Mouse (Mus musculus) adrenal gland, postnatal 25 days (tissue): ENCODE data around the gene Mif. TPM values are rescaled to one million over a fixed set of nuclear protein-coding genes. Genes with fewer than 3 reads are reported as not detected.
"Not testable (repeated sequence)": the region's sequence is repeated elsewhere in the genome, so short reads cannot be mapped to it uniquely, and the experiment has no call there.

Experiments
- DNase-seq: peaks from one replicate; pipeline ENCODE4 v3.0.0; 2021; ENCODE audit warnings: mixed read lengths
- long read RNA-seq: library from polyadenylated mRNA; stranded (forward); transcript quantifications from one replicate; pipeline ENCODE4 v2.0.0, GENCODE M21; 2021
- total RNA-seq: library from RNA; stranded (reverse); gene quantifications from 2 replicates; pipeline ENCODE4 v1.2.3, GENCODE M21; 2021

The Mif gene
- 287 and 343 TPM in 2 replicates for total RNA-seq
- long read RNA-seq, transcript Mif-201 (3 exons, 544 nt), result major isoform, 115 of 124 reads
- long read RNA-seq, partial matches to known transcripts, result 5 of 124 reads
- long read RNA-seq, other reads (novel, unspliced or antisense), result 0 of 124 reads

GRCm38 (mm10) chr10:75859786-75860470, at the start of gene Mif:
Mif (minus strand) TSS chr10:75860240.
- DNase-seq, result peak; percentile 85

DNA sequence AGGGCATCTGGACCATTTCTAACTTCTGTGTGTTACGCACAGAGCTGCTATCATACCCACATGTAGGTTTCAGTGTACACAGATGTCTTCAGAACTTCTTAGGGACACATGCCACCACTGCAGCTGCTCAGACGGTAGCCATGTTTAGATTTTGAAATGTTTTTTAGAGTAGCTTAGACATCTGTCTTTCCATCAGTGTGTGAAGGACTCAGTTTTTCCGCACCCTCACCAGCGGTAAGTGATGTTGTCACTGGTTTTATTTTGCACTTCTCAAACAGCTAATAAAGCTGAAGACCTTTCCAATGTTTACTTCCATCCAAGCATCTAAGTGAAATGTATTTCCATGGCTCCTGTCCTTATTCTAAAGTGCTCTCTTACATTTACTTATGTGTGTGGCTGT, 46.8 kb upstream of the Mif start:
- DNase-seq, result no peak

- DNase-seq, result no peak
These were observed 44.4 kb upstream of the Mif start for GRCm38 (mm10) chr10:75904391-75904790.

GRCm38 (mm10) chr10:75898846-75899245, 38.8 kb upstream of the Mif start:
- DNase-seq, result peak; percentile 65

DNA sequence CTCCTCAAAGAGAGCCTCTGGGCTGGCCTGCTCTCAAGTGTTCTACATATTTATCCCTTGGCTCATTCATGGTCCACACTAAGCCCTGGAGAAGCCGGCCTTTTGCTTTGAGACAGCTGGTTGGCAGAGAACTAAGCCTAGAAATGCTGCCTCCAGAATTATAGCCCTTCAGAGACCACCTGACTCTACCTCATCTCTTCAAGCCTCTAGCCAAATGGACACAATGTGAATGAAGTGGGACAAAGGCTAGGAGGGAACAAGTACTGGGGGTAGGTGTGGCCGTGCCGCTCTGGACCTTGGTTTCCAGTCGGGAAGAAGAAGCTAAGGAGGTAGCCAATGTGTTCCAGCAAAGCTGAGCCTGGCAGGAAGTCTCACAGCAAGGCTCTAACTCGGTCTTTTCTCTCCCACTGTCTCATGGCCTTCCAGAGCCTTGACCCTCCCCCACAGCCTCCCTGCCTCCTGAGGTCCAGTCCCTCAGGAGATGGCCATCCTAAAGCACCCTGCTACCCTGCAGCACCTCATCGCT, 38.1 kb upstream of the Mif start:
- no peak for DNase-seq

DNA sequence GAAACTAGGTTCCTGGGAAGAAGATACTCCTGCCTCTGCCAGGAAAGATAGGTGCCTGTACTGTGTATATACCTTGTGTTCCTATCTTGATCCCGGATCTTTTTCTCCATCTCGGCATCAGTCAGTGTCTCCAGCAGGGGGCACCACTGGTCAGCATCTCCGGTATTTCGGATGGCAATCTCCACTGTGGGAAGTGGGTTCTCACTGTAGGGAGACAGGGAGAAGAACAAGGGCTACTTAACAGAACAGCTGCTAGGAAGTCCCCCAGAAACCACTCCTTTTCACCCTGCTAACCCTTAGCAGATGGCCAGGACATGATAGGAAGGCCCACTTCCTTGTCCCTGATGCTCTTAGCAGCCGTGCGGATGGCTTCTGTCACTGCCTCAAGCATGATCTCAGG, 37.3 kb upstream of the Mif start:
- peak; percentile 81 for DNase-seq

DNA sequence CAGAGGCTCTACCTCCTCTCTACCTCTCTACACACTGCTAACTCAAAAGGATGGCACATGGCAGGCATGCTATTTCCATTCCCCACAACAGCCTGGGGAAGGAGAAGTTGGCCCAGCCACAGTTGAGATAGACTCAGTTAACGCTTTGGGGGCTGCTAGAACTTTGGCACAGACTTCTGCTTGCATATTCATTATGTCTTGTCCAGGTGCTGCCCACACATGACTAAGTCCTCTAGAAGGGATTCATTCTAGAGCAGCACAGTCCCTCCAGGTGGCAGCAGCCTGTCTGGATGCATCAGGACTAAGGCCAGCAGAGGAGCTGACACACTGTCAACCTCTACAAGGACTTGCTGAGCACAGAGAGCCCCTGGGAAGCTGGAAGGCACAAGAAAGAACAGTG, 36.2 kb upstream of the Mif start:
- no peak for DNase-seq

GRCm38 (mm10) chr10:75895730-75896129, 35.7 kb upstream of the Mif start:
- no peak for DNase-seq

DNA sequence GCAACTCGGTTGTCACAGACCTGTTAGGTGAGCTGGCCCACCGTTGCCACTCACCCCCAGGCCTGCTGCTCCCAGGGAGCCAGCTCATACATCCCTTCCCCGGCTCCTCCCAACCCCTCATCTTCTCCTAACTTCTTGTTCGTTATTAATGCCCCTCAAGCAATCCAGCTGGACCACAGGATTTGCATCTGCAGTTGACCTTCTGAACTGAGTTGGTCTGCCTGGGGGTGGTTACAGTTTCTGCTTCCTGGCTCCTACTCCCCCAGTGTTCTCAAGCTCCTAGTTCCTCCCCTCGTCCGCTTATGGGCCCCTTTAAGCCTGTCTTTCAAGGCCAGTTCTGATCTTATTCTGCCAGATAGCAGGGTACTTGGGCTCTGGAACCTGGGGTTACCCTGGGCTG, 34.6 kb upstream of the Mif start:
- no peak for DNase-seq

DNA sequence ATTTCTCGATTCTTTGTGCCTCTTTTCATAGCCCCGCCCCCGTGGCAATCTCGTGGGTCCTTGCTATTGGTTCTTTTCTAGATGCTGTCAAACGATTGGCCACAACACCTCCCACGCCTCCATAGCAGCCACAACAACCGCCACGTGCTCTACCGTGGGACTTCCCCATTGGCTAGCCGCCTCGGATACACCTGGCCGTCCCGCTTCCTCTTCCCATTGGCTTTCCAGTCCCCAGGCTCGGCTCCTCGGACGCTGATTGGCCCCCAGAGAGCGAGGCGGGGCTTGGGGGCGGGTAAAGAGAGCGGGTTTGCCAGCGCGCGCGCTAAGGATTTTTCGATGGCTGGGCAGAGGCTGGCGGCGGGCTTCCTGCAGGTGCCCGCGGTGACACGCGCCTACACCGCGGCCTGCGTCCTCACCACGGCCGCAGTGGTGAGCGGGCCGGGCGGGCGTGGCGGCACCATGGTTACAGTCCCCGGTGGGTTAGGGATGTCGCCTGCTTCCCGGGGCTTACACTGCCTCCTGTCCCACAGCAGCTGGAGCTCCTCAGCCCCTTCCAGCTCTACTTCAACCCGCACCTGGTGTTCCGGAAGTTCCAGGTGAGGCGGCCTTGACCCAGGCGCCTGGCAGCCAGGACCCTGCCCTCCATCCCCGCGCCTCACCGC, 33.2 kb upstream of the Mif start, which contains the start of gene Derl3:
Gene Derl3 (plus strand): TSS at position 325 of the 662 bp plus-strand sequence.
- peak; percentile 94 for DNase-seq

DNA sequence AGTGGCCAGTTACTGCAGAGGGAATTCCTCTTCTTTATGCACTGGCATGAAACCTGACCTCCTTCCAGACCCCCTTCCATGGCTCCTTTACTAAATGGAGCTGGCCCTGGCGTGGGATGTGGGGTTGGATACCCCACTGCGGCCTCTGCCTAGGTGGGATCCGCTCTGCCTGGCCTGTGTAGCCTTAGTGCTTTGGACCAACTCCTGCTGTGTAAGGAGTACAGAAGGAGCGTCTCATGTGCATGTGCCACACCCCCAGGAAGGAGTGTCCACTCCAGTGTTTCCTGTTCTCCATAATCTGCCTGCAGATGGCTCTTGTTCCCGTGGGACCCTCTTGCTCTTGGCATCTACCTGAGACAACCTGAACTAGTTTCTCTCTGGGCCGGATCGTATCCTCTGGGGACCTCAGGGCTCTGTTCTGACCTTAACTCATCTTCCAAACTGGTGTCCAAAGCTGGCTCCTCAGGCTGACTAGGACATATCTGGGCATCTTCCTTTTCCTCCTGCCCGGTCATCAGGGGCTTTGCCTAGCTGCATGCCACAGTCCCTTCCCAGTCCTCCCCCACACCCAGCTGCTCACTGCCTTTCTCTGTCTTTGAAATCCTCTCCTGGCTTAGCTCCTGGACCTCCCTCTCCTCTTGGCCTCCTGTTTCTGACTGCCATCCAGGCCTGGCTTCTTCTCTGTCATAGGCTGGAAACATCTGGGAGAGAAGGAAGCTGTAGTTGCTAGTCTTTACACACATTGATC, 29.5 kb upstream of the Mif start:
- no peak for DNase-seq

- DNase-seq, result not testable (repeated sequence)
These were observed 27.5 kb upstream of the Mif start for GRCm38 (mm10) chr10:75887504-75887903.

- no peak for DNase-seq
These were observed 24.7 kb upstream of the Mif start for GRCm38 (mm10) chr10:75884742-75885141.

- peak; percentile 72 for DNase-seq
These were observed 23.2 kb upstream of the Mif start for GRCm38 (mm10) chr10:75883232-75883552.

GRCm38 (mm10) chr10:75882433-75883231, 22.6 kb upstream of the Mif start:
- no peak for DNase-seq

DNA sequence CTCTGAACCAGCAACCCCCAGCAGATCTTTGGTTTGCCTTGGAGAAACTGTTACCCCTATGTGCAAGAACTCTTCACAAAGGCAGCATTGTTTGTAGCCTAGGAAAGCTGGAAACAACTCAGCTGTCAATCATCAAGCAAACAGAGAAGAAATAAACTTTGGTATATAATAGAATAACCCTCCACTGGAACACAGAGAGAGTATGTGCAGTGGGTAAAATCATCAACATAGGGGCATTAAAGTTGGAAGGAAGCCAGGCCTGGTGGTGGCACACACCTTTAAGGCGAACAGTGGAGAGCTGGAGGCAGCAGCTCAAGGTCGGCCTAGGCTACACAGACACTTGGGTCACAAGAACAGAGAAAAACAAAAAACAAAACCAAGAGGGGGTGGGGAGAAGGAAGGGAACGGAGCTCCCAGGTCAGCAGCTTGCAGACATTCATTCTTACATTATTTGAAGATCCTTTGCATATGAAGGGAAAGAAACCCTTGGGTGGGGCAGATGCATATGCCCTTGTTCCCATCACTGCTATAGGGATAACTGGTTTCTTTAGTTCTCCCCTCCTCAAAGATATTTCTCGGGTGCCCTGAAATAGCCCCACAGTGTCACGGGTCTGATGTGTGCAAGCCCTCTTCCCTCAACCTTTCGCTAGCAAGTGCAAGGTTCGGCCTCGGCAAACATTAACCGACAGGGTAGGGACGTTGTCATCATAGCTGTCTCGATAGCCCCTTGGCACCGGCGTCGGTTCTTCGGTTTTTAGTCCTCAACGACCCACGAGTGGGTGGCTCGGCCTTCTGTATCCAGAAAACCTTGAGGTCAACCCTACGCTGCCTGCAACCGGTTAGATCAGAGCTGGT, 21.8 kb upstream of the Mif start:
- no peak for DNase-seq

GRCm38 (mm10) chr10:75880771-75881577, 20.9 kb upstream of the Mif start:
- no peak for DNase-seq

DNA sequence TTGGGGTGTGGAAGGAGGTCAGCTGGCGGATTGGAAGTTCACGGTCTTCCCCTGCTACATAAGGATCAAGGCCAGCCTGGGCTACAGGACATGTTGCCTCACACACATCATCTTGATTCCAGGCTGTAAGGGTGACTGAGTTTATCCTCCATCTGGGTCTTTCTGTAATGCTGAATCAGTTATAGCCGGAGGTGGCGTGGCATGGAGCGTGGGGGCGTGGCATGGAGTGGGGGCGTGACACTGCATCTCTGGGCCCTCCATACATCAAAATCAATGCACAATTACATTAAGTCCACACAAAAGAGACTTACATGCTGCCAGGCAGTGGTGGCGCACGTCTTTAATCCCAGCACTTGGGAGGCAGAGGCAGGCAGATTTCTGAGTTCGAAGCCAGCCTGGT, 20.3 kb upstream of the Mif start:
- DNase-seq, result no peak

- no peak for DNase-seq
These were observed 18.8 kb upstream of the Mif start for GRCm38 (mm10) chr10:75878836-75879235.

DNA sequence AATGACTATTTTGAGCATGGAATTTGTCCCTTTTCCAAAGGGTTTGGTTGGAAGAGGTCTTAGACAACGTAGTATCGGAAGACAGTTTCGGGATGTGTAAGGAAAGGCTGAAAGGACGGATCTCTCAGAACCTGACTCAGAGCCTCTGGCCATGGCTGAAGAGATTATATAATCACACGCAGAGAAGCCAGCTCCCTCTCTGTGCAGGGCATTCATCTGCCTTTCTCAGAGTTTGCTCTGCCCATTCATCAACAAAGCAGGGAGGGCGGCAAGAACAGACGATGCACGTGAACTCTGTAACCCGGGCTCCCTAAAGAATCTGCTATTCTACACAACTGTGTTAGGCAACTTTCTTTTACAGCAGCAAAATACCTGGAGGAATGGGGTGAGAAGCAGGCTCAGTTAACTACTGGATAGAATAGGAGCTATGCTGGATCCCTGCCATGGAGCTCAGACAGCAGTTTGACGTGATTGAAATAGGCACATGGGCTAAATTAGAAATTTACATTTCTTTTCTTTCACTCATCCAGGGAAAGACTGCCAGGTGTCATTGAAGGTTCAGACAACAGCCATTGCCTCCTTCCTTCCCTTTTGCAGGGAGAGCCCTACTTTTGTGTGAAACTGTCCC, 13.6 kb upstream of the Mif start:
- DNase-seq, result no peak
